Mouse (Mus musculus) ovary, adult 2 months (tissue): ENCODE measurements around the gene U90926. TPM values are rescaled to one million over a fixed set of nuclear protein-coding genes. Genes with fewer than 3 reads are reported as not detected.

Source experiments
- polyA plus RNA-seq: library from polyadenylated mRNA; depleted of rRNA; stranded (reverse); fragments of >200 nt; gene quantifications from 2 replicates; pipeline ENCODE4 v1.2.3, GENCODE M21; 2012; rRNA removed

U90926 gene
- not detected in 2 replicates for polyA plus RNA-seq

GRCm38 (mm10) chr5:92215308-92215707 lies at the start of gene U90926:
TSS of gene U90926 (minus strand) at chr5:92215408.

GRCm38 (mm10) chr5:92256218-92256617 lies 41.0 kb upstream of the U90926 start, which contains the start of gene Ppef2:
TSS of gene Ppef2 (minus strand) at chr5:92256278.

Other genes starting within 250 kb of the U90926 start
- gene Odaph, start 227.9 kb downstream of the U90926 start, polyA plus RNA-seq = 1.3 and 3.6 TPM in 2 replicates
- 1.5 and 1.7 TPM in 2 replicates for gene Cdkl2, start 171.5 kb downstream of the U90926 start, polyA plus RNA-seq
- 12.3 and 14.3 TPM in 2 replicates for gene G3bp2, start 131.7 kb downstream of the U90926 start, polyA plus RNA-seq
- 29.4 and 36.8 TPM in 2 replicates for gene Uso1, start 77.5 kb downstream of the U90926 start, polyA plus RNA-seq
- 2.0 and 2.2 TPM in 2 replicates for gene Ppef2, start 40.9 kb upstream of the U90926 start, polyA plus RNA-seq
- gene Naaa, start 62.8 kb upstream of the U90926 start, polyA plus RNA-seq = 62.5 and 106 TPM in 2 replicates
- gene Sdad1, start 95.1 kb upstream of the U90926 start, polyA plus RNA-seq = 14.7 and 14.9 TPM in 2 replicates
- gene Cxcl9, start 112.7 kb upstream of the U90926 start, polyA plus RNA-seq = 2.7 and 3.0 TPM in 2 replicates
- gene Art3, start 116.4 kb upstream of the U90926 start, polyA plus RNA-seq = 4.9 and 5.2 TPM in 2 replicates
- gene Cxcl10, start 133.5 kb upstream of the U90926 start, polyA plus RNA-seq = 6.1 and 7.6 TPM in 2 replicates
- 9.6 and 23.6 TPM in 2 replicates for gene Nup54, start 219.8 kb upstream of the U90926 start, polyA plus RNA-seq